Mouse (Mus musculus) R1 (cell line): ENCODE data around the gene Cacng4.

Experiments used
- DNase-seq: peaks from one replicate; pipeline ENCODE4 v3.0.0-alpha.2; 2018; ENCODE audit warnings: low read depth, low spot score

Cacng4 gene

GRCm38 (mm10) chr11:107773312-107773711 lies 21.0 kb downstream of the Cacng4 start:
- DNase-seq = no peak

- no peak for DNase-seq
Measured at GRCm38 (mm10) chr11:107772002-107772401, 22.4 kb downstream of the Cacng4 start.

GRCm38 (mm10) chr11:107768361-107768760 lies 26.0 kb downstream of the Cacng4 start:
- no peak for DNase-seq

GRCm38 (mm10) chr11:107766932-107767331 lies 27.4 kb downstream of the Cacng4 start:
- no peak for DNase-seq

- DNase-seq = no peak
Measured at GRCm38 (mm10) chr11:107762688-107763460, 31.5 kb downstream of the Cacng4 start.

- no peak for DNase-seq
Measured at GRCm38 (mm10) chr11:107761790-107762500, 32.4 kb downstream of the Cacng4 start.

GRCm38 (mm10) chr11:107760001-107760400 lies 34.4 kb downstream of the Cacng4 start:
- no peak for DNase-seq

GRCm38 (mm10) chr11:107759516-107759915 lies 34.8 kb downstream of the Cacng4 start:
- no peak for DNase-seq

- DNase-seq = no peak
Measured at GRCm38 (mm10) chr11:107749114-107749513, 45.2 kb downstream of the Cacng4 start.

GRCm38 (mm10) chr11:107748243-107749035 lies 45.9 kb downstream of the Cacng4 start:
- no peak for DNase-seq

- no peak for DNase-seq
Measured at GRCm38 (mm10) chr11:107743100-107743499, 51.3 kb downstream of the Cacng4 start.

GRCm38 (mm10) chr11:107738418-107739099 lies 55.8 kb downstream of the Cacng4 start:
- no peak for DNase-seq

GRCm38 (mm10) chr11:107737886-107738285 lies 56.5 kb downstream of the Cacng4 start:
- DNase-seq = no peak

GRCm38 (mm10) chr11:107734133-107734532 lies 60.2 kb downstream of the Cacng4 start:
- no peak for DNase-seq

- no peak for DNase-seq
Measured at GRCm38 (mm10) chr11:107731498-107731897, 62.9 kb downstream of the Cacng4 start.

GRCm38 (mm10) chr11:107730940-107731339 lies 63.4 kb downstream of the Cacng4 start:
- DNase-seq = no peak

- no peak for DNase-seq
Measured at GRCm38 (mm10) chr11:107729141-107729540, 65.2 kb downstream of the Cacng4 start.

GRCm38 (mm10) chr11:107728073-107728863 lies 66.1 kb downstream of the Cacng4 start:
- no peak for DNase-seq

GRCm38 (mm10) chr11:107724603-107725002 lies 69.8 kb downstream of the Cacng4 start:
- DNase-seq = no peak

- no peak for DNase-seq
Measured at GRCm38 (mm10) chr11:107721057-107721456, 73.3 kb downstream of the Cacng4 start.
